Comparison of ENCODE assay signal across 14 mouse cellular contexts in the genomic region with DNA sequence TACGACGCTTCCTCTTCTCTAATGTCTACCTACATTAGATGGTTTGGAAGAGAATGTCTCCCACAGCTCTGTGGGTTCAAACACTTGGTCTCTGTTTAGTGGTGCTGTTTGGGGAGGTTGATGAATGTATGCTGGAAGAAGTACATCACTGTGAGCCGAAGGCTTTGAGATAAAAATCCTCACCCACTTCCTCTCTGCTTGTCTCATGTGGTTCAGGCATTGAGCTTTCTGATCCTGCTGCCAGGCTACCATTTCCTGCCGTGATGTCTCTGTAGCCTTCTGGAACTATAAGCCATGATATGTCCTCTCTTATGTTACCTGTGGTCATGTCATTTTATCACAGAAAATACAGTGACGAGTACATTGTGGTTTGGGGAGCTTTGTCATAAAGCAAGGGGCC.
"Had no signal": no experiment of that assay in that cellular context is flagged by ENCODE, and none has a peak within 500 bp of the region (broad histone marks: within the 10 kb centered on the region; RNA-seq: fewer than 3 reads in every experiment).

No protein-coding gene starts in this region.

- H3K9ac ChIP-seq: kidney, embryonic 15.5 days; limb, embryonic 12.5 days; liver, embryonic 14.5 days; neural tube, embryonic 12.5 days had no signal

- H3K36me3 ChIP-seq: kidney, embryonic 15.5 days; limb, embryonic 12.5 days; midbrain, embryonic 10.5 days; neural tube, embryonic 12.5 days had no signal

- H3K4me3 ChIP-seq: kidney, embryonic 15.5 days; left cerebral cortex, adult 2 months; limb, embryonic 12.5 days; midbrain, embryonic 10.5 days; myocyte; neural tube, embryonic 12.5 days had no signal

- DNase-seq: kidney, adult 2 months; kidney, postnatal 14 days; liver; lung, adult 18-20 months; lung, postnatal 4 days; midbrain, embryonic 14.5 days had no signal

- H3K4me2 ChIP-seq: kidney, embryonic 15.5 days; limb, embryonic 12.5 days; neural tube, embryonic 12.5 days had no signal

- H3K4me1 ChIP-seq: kidney, embryonic 15.5 days; limb, embryonic 12.5 days; neural tube, embryonic 12.5 days had no signal

- H3K9me3 ChIP-seq: kidney, embryonic 15.5 days; limb, embryonic 12.5 days; midbrain, embryonic 10.5 days; neural tube, embryonic 12.5 days had no signal

- H3K27ac ChIP-seq: kidney, embryonic 15.5 days; left cerebral cortex, adult 2 months; limb, embryonic 12.5 days; liver, embryonic 14.5 days; midbrain, embryonic 10.5 days; neural tube, embryonic 12.5 days; stomach, postnatal 0 days had no signal

- H3K27me3 ChIP-seq: kidney, embryonic 15.5 days; limb, embryonic 12.5 days; neural tube, embryonic 12.5 days had no signal
